Mouse (Mus musculus) neural tube, embryonic 13.5 days (tissue): ENCODE data around the gene Gsg1l. TPM values are rescaled to one million over a fixed set of nuclear protein-coding genes. Genes with fewer than 3 reads are reported as not detected.
A peak's percentile ranks its signal among the peaks of the same experiment; 100 is the strongest.

ENCODE experiments used
- ATAC-seq: fragments of 200-750 bp; cut with Nextera tagmentation; 2 replicates; pipeline ENCODE4 v1.8.0; 2017; ENCODE audit warnings: low read depth, mild to moderate bottlenecking, moderate TSS enrichment, moderate library complexity
- H3K27ac ChIP-seq: fragments of 300-500 bp; sonication (generic); replicated peaks from 2 replicates; pipeline ENCODE4 v1.5.1; 2015; ENCODE audit warnings: moderate library complexity, mild to moderate bottlenecking, inconsistent platforms
- H3K27me3 ChIP-seq: fragments of 300-500 bp; sonication (generic); 2 replicates; pipeline ENCODE4 v1.6.1; 2015; ENCODE audit warnings: mild to moderate bottlenecking, inconsistent platforms
- H3K36me3 ChIP-seq: fragments of 300-500 bp; sonication (generic); 2 replicates; pipeline ENCODE4 v1.6.1; 2015; ENCODE audit warnings: mild to moderate bottlenecking, inconsistent platforms
- H3K4me1 ChIP-seq: fragments of 300-500 bp; sonication (generic); replicated peaks from 2 replicates; pipeline ENCODE4 v1.6.1; 2015; ENCODE audit warnings: inconsistent platforms
- H3K4me2 ChIP-seq: fragments of 300-500 bp; sonication (generic); 2 replicates; pipeline ENCODE4 v1.6.1; 2015; ENCODE audit warnings: inconsistent platforms, mild to moderate bottlenecking, moderate library complexity
- H3K4me3 ChIP-seq: fragments of 300-500 bp; sonication (generic); 2 replicates; pipeline ENCODE4 v1.5.1; 2015; ENCODE audit warnings: mild to moderate bottlenecking, inconsistent platforms
- H3K9ac ChIP-seq: fragments of 300-500 bp; sonication (generic); 2 replicates; pipeline ENCODE4 v1.6.1; 2015; ENCODE audit warnings: moderate library complexity, mild to moderate bottlenecking, inconsistent platforms
- H3K9me3 ChIP-seq: fragments of 300-500 bp; sonication (generic); 2 replicates; pipeline ENCODE4 v1.6.1; 2016; ENCODE audit warnings: inconsistent platforms
- WGBS: fragments of 180-500 bp; shearing (Covaris S2); methylation state at CpG from one replicate; pipeline ENCODE4 v1.1.7; 2015; 5-methylcytosine and 5-hydroxymethylcytosine counted together
- polyA plus RNA-seq: library from polyadenylated mRNA; unstranded; fragments of >200 nt; fragmentation: Nextera tagmentation; extraction: Ambion mirVana; gene quantifications from 2 replicates; pipeline ENCODE4 v1.2.1, GENCODE M21; 2015

Gene Gsg1l
- polyA plus RNA-seq, 1 experiment from 2014 or later, result 14.2 TPM

DNA sequence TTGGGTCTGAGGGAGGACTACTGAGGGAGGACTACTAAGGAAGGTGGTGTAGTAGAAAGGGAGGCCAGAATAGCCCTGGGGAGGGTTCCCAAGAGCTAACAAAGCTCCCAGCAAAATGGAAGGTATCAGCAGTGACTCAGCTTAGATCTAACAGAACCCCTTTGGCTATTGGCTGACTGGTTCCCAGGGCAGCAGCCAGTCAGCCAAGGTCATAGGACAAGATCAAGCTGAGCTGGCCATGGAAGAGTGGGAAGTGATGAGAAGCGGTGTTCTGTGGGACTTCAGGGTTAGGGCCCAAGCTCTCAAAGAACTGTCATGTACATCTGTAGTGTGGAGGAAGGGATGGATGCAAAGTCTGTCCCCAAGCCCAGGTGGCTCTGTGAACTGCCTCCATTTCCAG is 5.3 kb downstream of the Gsg1l start:
- Histone ChIP-seq H3K4me3 (no peak overlapping the region), H3K36me3 (no peaks in the 10 kb centered on the region), H3K27me3 (peaks cover 33% of the 10 kb centered on the region), H3K27ac (no peak overlapping the region), H3K9ac (no peak overlapping the region), H3K9me3 (no peaks in the 10 kb centered on the region), H3K4me2 (no peak overlapping the region), H3K4me1 (peaks cover 14% of the 10 kb centered on the region)
- WGBS, result 100% methylated on average over 1 of the region's 1 CpGs
- ATAC-seq, result no peak

DNA sequence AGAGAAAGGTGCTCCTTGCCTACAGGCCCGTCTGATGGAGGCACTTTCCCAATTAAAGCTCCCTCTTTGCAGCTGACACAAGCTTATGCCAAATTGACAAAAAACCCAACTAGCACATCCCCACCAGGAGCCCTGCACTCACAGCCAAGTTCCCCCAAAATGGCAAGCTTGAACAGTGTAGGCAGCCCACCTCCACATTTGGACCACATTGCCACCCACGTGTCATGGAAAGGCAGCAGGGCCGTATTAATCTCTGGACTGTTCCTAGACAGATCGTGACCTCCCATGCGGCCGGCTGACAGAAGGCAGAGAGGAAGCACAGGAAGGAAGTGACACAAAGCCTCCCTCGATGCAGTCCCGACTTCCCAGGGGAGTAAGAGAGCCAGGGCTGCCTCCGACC is 7.2 kb downstream of the Gsg1l start:
- H3K27ac ChIP-seq, result no peak overlapping the region
- H3K4me1 ChIP-seq, result no peaks in the 10 kb centered on the region
- WGBS, result 70% methylated on average over 9 of the region's 9 CpGs
- H3K9me3 ChIP-seq, result no peaks in the 10 kb centered on the region
- H3K9ac ChIP-seq, result no peak overlapping the region
- H3K4me3 ChIP-seq, result no peak overlapping the region
- no peaks in the 10 kb centered on the region for H3K36me3 ChIP-seq
- H3K4me2 ChIP-seq, result no peak overlapping the region
- H3K27me3 ChIP-seq, result peaks cover 14% of the 10 kb centered on the region
- ATAC-seq, result no peak

DNA sequence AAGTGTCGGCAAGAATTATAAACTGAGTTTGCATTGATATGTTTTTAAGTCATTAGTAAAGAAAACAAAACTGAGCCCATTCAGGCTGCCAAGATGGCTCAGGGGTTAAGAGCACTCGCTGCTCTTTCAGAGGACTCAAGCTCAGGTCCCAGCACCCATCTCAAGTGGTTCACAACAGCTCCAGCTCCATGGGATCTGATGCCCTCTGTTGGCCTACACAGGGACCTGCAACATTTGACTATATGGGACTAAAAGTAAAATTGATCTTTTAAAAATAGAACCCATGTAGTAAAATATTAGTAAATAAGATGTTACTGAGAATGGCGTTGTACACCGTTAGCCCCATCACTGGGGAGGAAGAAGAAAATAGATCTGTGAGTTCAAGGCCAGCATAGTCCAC is 11.9 kb downstream of the Gsg1l start:
- no peaks in the 10 kb centered on the region for H3K36me3 ChIP-seq
- WGBS, result 94% methylated on average over 4 of the region's 4 CpGs
- H3K27me3 ChIP-seq, result no peaks in the 10 kb centered on the region
- H3K4me2 ChIP-seq, result no peak overlapping the region
- H3K9me3 ChIP-seq, result no peaks in the 10 kb centered on the region
- peaks cover 12% of the 10 kb centered on the region for H3K4me1 ChIP-seq
- no peak overlapping the region for H3K4me3 ChIP-seq
- no peak overlapping the region for H3K27ac ChIP-seq
- ATAC-seq, result no peak
- H3K9ac ChIP-seq, result no peak overlapping the region

DNA sequence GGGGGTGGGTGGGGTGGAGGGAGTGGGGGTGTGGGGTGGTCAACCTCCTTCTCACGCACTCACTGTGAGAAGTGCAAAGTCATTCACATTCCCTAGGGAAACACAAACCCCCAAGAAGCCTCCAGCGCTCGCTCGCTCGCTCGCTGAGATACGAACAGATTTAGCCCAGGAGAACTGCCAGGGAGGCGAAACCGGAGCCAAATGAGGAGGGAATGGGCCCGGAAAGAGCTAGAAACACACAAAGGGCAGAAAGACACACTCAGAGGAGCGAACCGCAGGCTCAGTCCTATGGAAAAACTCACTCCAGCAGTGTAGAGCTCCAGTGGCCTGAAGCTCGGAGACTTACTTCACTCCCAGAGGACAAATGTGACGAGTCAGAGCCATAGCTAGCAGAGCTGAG is 15.4 kb downstream of the Gsg1l start:
- no peaks in the 10 kb centered on the region for H3K36me3 ChIP-seq
- H3K4me3 ChIP-seq, result no peak overlapping the region
- H3K9ac ChIP-seq, result no peak overlapping the region
- WGBS, result 57% methylated on average over 14 of the region's 14 CpGs
- H3K4me2 ChIP-seq, result no peak overlapping the region
- H3K27ac ChIP-seq, result 0 out of 2 replicates have a peak overlapping the region, but pooled peaks have one; percentile 5
- no peaks in the 10 kb centered on the region for H3K27me3 ChIP-seq
- H3K9me3 ChIP-seq, result 0 out of 2 replicates have a peak, but pooled peaks cover 5% of the 10 kb centered on the region
- peaks cover 22% of the 10 kb centered on the region for H3K4me1 ChIP-seq
- no peak; the same call in 1 of the 2 replicates for ATAC-seq

DNA sequence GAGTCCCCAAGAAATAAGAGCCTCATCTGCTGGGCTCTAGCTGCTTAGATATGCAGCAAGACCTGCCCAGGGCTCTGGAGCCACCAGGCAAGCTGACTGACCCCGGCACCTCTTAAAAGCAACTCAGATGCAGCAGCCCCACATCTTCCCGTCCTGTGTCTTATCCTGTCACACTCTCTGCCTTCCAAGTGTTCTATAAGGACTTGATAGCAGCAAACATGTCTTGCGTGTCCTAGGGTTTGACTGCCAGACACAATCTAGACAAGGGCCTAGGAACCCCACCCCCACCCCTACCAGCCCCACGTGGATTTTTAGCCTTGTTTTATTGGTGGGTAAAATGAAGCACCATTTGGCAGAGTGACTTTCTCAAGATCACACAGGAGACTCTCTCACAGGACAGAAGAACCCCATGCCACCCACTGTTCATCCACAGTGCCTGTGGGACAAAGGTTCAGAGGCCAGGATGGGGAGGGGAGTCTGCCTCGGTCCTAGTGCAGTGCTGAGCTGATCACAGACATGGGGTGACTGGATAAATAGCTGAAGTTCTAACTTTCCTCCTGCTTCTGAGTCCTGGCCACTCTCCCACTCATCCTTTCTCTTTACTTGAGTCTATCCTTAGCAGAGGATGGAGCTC is 16.9 kb downstream of the Gsg1l start:
- Histone ChIP-seq H3K9ac (no peak overlapping the region), H3K27me3 (no peaks in the 10 kb centered on the region), H3K9me3 (0 out of 2 replicates have a peak, but pooled peaks cover 5% of the 10 kb centered on the region), H3K4me1 (peaks cover 25% of the 10 kb centered on the region), H3K4me3 (no peak overlapping the region), H3K4me2 (no peak overlapping the region), H3K27ac (no peak overlapping the region), H3K36me3 (no peaks in the 10 kb centered on the region)
- ATAC-seq, result no peak
- WGBS, result 72% methylated on average over 5 of the region's 5 CpGs

DNA sequence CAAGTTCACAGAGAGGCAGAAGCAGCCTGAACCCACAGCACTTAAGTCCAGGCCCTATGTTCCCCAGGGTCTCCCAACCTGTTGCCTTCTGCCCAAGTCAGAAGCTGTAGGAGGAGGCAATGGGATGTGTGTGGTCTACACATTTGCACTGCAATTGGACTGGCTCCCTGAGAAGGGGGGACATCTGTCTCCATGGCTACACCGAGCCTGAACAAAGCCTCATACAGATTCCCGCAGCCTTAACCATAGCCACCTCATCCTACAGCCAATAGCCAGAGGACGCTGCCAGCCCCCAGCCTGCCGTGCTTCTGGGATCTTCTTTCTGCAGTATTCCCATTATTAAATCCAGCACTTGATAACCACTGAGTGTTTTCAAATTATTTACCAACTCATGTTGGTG is 20.0 kb downstream of the Gsg1l start:
- H3K27me3 ChIP-seq, result no peaks in the 10 kb centered on the region
- H3K4me3 ChIP-seq, result no peak overlapping the region
- no peak overlapping the region for H3K4me2 ChIP-seq
- H3K36me3 ChIP-seq, result no peaks in the 10 kb centered on the region
- H3K27ac ChIP-seq, result no peak overlapping the region
- no peak for ATAC-seq
- H3K9me3 ChIP-seq, result 0 out of 2 replicates have a peak, but pooled peaks cover 5% of the 10 kb centered on the region
- 9% methylated on average over 4 of the region's 4 CpGs for whole genome bisulfite sequencing
- H3K9ac ChIP-seq, result no peak overlapping the region
- H3K4me1 ChIP-seq, result peaks cover 49% of the 10 kb centered on the region

DNA sequence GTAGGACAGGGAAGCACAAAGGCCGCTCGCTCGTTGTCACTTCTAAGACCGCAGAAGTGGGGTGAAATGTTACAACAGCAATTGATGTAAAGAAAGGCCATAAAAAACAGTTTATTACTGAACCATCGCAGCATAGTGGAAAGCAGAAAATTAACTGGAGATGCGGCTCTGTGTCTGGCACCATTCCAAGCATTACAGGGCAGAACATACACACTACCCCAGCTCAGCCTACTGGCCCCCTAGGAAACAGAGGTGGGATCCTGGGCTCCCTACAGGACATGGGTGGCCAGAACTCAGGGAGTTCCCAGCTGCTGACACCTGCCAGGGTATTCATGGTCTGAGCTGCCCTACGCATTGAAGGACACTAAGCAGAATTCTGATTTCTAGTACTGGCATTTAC is 23.3 kb downstream of the Gsg1l start:
- 11% methylated on average over 7 of the region's 7 CpGs for WGBS
- no peaks in the 10 kb centered on the region for H3K27me3 ChIP-seq
- H3K4me1 ChIP-seq, result peaks cover 69% of the 10 kb centered on the region
- no peaks in the 10 kb centered on the region for H3K36me3 ChIP-seq
- ATAC-seq, result peak; percentile 50; the same call in 1 of the 2 replicates
- 0 out of 2 replicates have a peak overlapping the region, but pooled peaks have one; percentile 6 for H3K9ac ChIP-seq
- no peak overlapping the region for H3K4me3 ChIP-seq
- no peaks in the 10 kb centered on the region for H3K9me3 ChIP-seq
- peak overlapping the region; percentile 13; the same call in 1 of the 2 replicates for H3K4me2 ChIP-seq
- peak overlapping the region; percentile 25 for H3K27ac ChIP-seq

DNA sequence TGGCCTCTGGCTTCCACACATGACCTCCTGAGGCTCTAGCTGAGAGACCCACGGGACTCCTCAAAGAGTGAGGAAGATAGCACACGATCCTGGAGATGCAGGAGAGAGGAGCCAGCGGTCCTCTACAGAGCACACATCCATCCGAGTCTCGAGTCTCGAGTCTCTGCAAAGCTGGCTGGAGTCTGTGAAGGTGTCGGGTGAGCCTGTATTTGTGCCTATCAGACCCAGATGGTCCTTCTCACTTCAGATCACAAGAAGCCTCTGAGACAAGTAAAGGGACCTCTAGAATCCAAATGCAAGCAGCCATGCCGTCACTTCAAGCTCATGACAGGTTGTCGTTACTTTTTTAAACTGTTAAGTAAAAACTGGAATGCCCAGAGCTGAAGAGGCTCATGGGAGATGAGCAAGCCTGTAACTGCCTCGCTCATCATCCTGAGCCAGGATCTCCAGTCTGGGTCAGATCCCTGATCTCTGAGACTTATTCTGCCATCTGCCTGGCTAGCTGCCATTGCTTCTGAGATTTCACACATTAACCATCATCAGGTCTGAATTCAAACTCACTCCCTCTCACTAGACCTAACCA is 24.8 kb downstream of the Gsg1l start:
- ATAC-seq, result no peak
- no peak overlapping the region for H3K4me2 ChIP-seq
- WGBS, result 69% methylated on average over 10 of the region's 10 CpGs
- H3K4me1 ChIP-seq, result peaks cover 80% of the 10 kb centered on the region
- no peak overlapping the region for H3K9ac ChIP-seq
- no peaks in the 10 kb centered on the region for H3K36me3 ChIP-seq
- H3K9me3 ChIP-seq, result no peaks in the 10 kb centered on the region
- H3K4me3 ChIP-seq, result no peak overlapping the region
- H3K27me3 ChIP-seq, result no peaks in the 10 kb centered on the region
- no peak overlapping the region for H3K27ac ChIP-seq

DNA sequence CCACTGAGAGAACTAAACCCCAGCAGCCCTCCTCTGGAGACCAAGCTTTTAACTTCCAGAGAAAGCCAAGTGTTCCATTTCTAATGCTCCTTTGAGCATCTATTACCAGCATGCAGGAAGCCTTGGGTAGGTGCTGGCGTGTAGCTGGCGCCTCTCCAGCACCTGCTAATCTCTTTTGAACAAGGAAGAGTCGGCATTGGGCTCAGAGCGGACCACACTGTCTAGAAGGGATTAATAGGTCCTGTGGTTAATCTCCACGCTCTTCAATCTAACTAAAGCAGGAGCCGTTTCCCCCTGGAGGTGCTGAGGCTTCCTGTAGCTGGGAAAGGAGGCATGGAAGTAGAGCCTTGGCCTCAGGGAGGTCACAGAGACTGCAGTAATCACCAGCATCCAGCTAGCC is 27.6 kb downstream of the Gsg1l start:
- no peak overlapping the region for H3K4me2 ChIP-seq
- H3K9ac ChIP-seq, result 0 out of 2 replicates have a peak overlapping the region, but pooled peaks have one; percentile 5
- H3K9me3 ChIP-seq, result no peaks in the 10 kb centered on the region
- H3K27ac ChIP-seq, result peak overlapping the region; percentile 56; the same call in 1 of the 2 replicates
- no peak overlapping the region for H3K4me3 ChIP-seq
- WGBS, result 57% methylated on average over 6 of the region's 6 CpGs
- H3K4me1 ChIP-seq, result peaks cover 90% of the 10 kb centered on the region
- H3K27me3 ChIP-seq, result no peaks in the 10 kb centered on the region
- H3K36me3 ChIP-seq, result no peaks in the 10 kb centered on the region
- ATAC-seq, result no peak

DNA sequence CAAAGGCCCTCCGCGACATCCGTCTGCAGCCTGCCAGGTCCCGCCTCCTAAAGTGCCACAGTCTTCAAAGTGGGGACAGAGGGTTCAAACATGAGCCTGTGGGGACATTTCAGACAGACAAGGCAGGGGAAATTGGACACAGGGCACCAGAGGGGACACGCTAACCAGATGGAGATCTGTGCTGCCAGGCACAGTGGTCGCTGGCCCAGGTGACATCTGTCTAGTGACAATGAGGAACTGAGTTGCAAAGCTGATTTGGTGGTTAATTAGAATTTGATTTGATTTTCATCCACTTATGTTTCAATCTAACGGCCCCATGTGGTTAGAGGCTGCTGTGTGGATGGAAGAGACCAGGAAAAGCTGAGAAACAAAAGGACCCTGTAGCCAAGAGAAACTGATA is 28.6 kb downstream of the Gsg1l start:
- WGBS, result 67% methylated on average over 7 of the region's 7 CpGs
- Histone ChIP-seq H3K9ac (no peak overlapping the region), H3K36me3 (no peaks in the 10 kb centered on the region), H3K9me3 (no peaks in the 10 kb centered on the region), H3K27me3 (no peaks in the 10 kb centered on the region), H3K4me2 (no peak overlapping the region), H3K4me3 (no peak overlapping the region), H3K27ac (no peak overlapping the region), H3K4me1 (peaks cover 85% of the 10 kb centered on the region)
- no peak for ATAC-seq

DNA sequence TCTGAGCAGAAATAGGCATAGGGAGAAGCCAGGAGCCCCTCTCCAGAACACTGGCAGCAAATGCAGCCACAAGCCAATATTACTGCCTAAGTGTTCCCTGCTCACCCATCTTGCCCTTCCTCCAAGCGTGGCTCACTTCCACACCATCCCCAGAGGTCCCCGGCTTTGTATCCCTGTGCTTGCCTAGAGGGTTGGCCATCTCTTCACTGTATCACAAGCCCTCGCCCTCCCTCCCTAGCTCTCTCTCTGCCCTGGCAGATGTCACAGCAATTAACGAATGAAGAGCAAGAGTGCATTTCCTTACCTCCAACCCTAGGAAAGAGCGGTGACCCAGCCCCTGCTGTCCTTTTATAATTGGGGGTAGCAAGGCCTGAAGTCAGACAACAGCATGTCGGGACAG is 30.3 kb downstream of the Gsg1l start:
- no peak overlapping the region for H3K9ac ChIP-seq
- peaks cover 72% of the 10 kb centered on the region for H3K4me1 ChIP-seq
- H3K27me3 ChIP-seq, result no peaks in the 10 kb centered on the region
- no peak overlapping the region for H3K4me2 ChIP-seq
- peak overlapping the region; percentile 54; the same call in 1 of the 2 replicates for H3K27ac ChIP-seq
- H3K36me3 ChIP-seq, result no peaks in the 10 kb centered on the region
- 27% methylated on average over 6 of the region's 6 CpGs for WGBS
- H3K4me3 ChIP-seq, result no peak overlapping the region
- no peak for ATAC-seq
- H3K9me3 ChIP-seq, result no peaks in the 10 kb centered on the region

DNA sequence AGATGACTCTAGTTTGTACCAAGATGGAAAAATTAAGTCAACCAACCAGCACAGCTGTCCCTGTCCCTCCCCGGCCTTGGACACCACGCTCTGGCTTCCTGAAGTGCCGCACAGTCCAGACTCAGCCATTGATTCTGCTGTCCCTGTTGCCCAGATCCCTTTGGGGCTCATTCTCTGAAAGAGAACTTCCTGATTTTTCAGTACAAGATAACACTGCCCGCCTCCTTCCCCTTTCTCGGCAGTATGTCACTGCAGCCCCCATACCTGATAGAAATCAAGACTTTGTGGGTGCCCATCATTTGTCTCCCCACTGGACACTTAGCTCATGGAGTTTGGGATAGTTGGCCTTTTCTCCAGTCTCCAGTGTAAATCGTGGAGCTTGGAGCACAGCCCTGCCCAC is 37.1 kb downstream of the Gsg1l start:
- Histone ChIP-seq H3K9ac (no peak overlapping the region), H3K36me3 (no peaks in the 10 kb centered on the region), H3K4me1 (peaks cover 20% of the 10 kb centered on the region), H3K27me3 (no peaks in the 10 kb centered on the region), H3K27ac (no peak overlapping the region), H3K9me3 (no peaks in the 10 kb centered on the region), H3K4me3 (no peak overlapping the region), H3K4me2 (no peak overlapping the region)
- ATAC-seq, result no peak
- 90% methylated on average over 6 of the region's 6 CpGs for WGBS

DNA sequence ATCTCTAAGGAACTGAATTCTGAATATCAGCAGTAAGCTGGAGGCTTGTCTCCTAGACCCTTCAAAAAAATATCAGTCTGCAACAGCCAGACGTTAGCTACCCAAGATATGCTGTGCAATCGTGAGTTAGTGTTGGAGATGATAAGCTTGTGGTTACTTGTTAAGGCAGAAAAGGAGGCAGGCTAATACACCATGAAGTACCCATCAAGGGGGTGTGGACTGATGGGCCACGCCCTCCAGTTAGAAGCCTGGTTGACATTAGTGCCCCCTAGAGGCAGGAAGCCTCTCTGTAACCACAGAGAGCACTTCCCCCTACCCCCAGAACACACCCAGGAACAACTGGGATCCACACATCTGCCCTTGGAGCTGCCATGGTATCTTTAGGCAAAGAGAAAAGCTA is 39.9 kb downstream of the Gsg1l start:
- no peak for ATAC-seq
- Histone ChIP-seq H3K9ac (no peak overlapping the region), H3K9me3 (no peaks in the 10 kb centered on the region), H3K4me2 (no peak overlapping the region), H3K27ac (no peak overlapping the region), H3K4me3 (no peak overlapping the region), H3K36me3 (no peaks in the 10 kb centered on the region), H3K4me1 (peaks cover 37% of the 10 kb centered on the region), H3K27me3 (no peaks in the 10 kb centered on the region)
- 51% methylated on average over 3 of the region's 3 CpGs for WGBS
